ENCODE assay signal across 19 mouse cellular contexts in genomic region chr16:96904359-96904758, GRCm38 (mm10).
DNase-seq lines count a peak whose midpoint lies in the region; ATAC-seq and TF ChIP-seq lines count a peak whose summit lies in the region.
"Had no signal": no experiment of that assay in that cellular context is flagged by ENCODE, and none has a peak within 500 bp of the region (broad histone marks: within the 10 kb centered on the region; RNA-seq: fewer than 3 reads in every experiment).

No protein-coding gene starts in this region.

- H3K9ac ChIP-seq in hindbrain, embryonic 15.5 days, result no peak overlapping the region
- H3K9ac ChIP-seq in hindbrain, postnatal 0 days (replicated peaks; ENCODE audit: low read length), result no peak overlapping the region
- H3K9ac ChIP-seq in neural tube, embryonic 12.5 days, result no peak overlapping the region
- H3K9ac ChIP-seq in forebrain, embryonic 14.5 days (ENCODE audit: low read length), result no peak overlapping the region
- H3K9ac ChIP-seq: embryonic facial prominence, embryonic 13.5 days had no signal

- no peak for DNase-seq in hindbrain, embryonic 10.5 days (ENCODE audit: low spot score)
- peak; percentile 41 for DNase-seq in embryo, embryonic 10.5 days (ENCODE audit: low spot score)
- peak; percentile 30 for DNase-seq in hindbrain, postnatal 0 days (ENCODE audit: low spot score)
- DNase-seq in gastrocnemius, postnatal 4 days (ENCODE audit: low spot score in 2 of 2), result no peak
- DNase-seq in forebrain, embryonic 14.5 days (ENCODE audit: low spot score), result no peak
- DNase-seq: cerebellum, postnatal 25 days; gastrocnemius, adult 2 months; heart, adult 18-20 months; kidney, adult 8-10 months; kidney, postnatal 25 days; layer of hippocampus, adult 9-11 months; lung, postnatal 14 days; right cerebral cortex, adult 18-20 months; spleen, adult 18-20 months had no signal

- no peak for TF ChIP-seq CTCF in hindbrain, postnatal 0 days (IDR thresholded peaks at IDR 0.05; ENCODE audit: low read depth)

- no peak overlapping the region for H3K4me2 ChIP-seq in hindbrain, embryonic 15.5 days
- H3K4me2 ChIP-seq in hindbrain, postnatal 0 days (ENCODE audit: low read depth, low read length), result no peak overlapping the region
- H3K4me2 ChIP-seq in neural tube, embryonic 12.5 days (replicated peaks), result no peak overlapping the region
- H3K4me2 ChIP-seq in forebrain, embryonic 14.5 days (ENCODE audit: low read length), result no peak overlapping the region
- H3K4me2 ChIP-seq: embryonic facial prominence, embryonic 13.5 days had no signal

- H3K27me3 ChIP-seq in hindbrain, embryonic 15.5 days, result no peaks in the 10 kb centered on the region
- no peaks in the 10 kb centered on the region for H3K27me3 ChIP-seq in hindbrain, embryonic 10.5 days (ENCODE audit: insufficient read depth, poor library complexity, severe bottlenecking)
- no peaks in the 10 kb centered on the region for H3K27me3 ChIP-seq in hindbrain, postnatal 0 days (ENCODE audit: insufficient read depth, low read length)
- no peaks in the 10 kb centered on the region for H3K27me3 ChIP-seq in neural tube, embryonic 12.5 days (replicated peaks)
- H3K27me3 ChIP-seq in forebrain, embryonic 14.5 days (replicated peaks; ENCODE audit: control insufficient read depth, insufficient read depth, low read length), result no peaks in the 10 kb centered on the region
- H3K27me3 ChIP-seq: embryonic facial prominence, embryonic 13.5 days; megakaryocyte, embryonic 14.5 days had no signal

- no peak overlapping the region for H3K4me3 ChIP-seq in hindbrain, embryonic 15.5 days
- no peak overlapping the region for H3K4me3 ChIP-seq in hindbrain, embryonic 10.5 days
- no peak overlapping the region for H3K4me3 ChIP-seq in hindbrain, postnatal 0 days (ENCODE audit: low read length)
- no peak overlapping the region for H3K4me3 ChIP-seq in neural tube, embryonic 12.5 days
- H3K4me3 ChIP-seq in forebrain, embryonic 14.5 days (ENCODE audit: low read depth, low read length), result no peak overlapping the region
- H3K4me3 ChIP-seq: embryonic facial prominence, embryonic 13.5 days; gastrocnemius, adult 2 months; megakaryocyte, embryonic 14.5 days had no signal

- H3K4me1 ChIP-seq in hindbrain, embryonic 15.5 days (replicated peaks), result peaks cover 9% of the 10 kb centered on the region
- H3K4me1 ChIP-seq in hindbrain, embryonic 10.5 days (replicated peaks), result peaks cover 6% of the 10 kb centered on the region; the same call in 1 of the 2 replicates
- H3K4me1 ChIP-seq in hindbrain, postnatal 0 days (ENCODE audit: insufficient read depth, low read length), result no peaks in the 10 kb centered on the region
- peaks cover 6% of the 10 kb centered on the region; the same call in 1 of the 2 replicates for H3K4me1 ChIP-seq in neural tube, embryonic 12.5 days
- H3K4me1 ChIP-seq in forebrain, embryonic 14.5 days (ENCODE audit: control insufficient read depth, insufficient read depth, low read length), result no peaks in the 10 kb centered on the region
- H3K4me1 ChIP-seq: embryonic facial prominence, embryonic 13.5 days; megakaryocyte, embryonic 14.5 days had no signal

- WGBS in hindbrain, embryonic 15.5 days, result 14% methylated on average over 2 of the region's 2 CpGs
- 38% methylated on average over 2 of the region's 2 CpGs for WGBS in hindbrain, embryonic 10.5 days
- 17% methylated on average over 2 of the region's 2 CpGs for WGBS in hindbrain, postnatal 0 days
- 16% methylated on average over 2 of the region's 2 CpGs for WGBS in neural tube, embryonic 12.5 days
- 44% methylated on average over 2 of the region's 2 CpGs for WGBS in forebrain, embryonic 14.5 days

- peak overlapping the region; percentile 37 for H3K27ac ChIP-seq in hindbrain, embryonic 15.5 days (replicated peaks)
- H3K27ac ChIP-seq in hindbrain, embryonic 10.5 days, result no peak overlapping the region
- H3K27ac ChIP-seq in hindbrain, postnatal 0 days, result no peak overlapping the region
- H3K27ac ChIP-seq in neural tube, embryonic 12.5 days, result no peak overlapping the region
- no peak overlapping the region for H3K27ac ChIP-seq in forebrain, embryonic 14.5 days (ENCODE audit: low read depth, low read length)
- H3K27ac ChIP-seq: embryonic facial prominence, embryonic 13.5 days; gastrocnemius, adult 2 months had no signal

- no peaks in the 10 kb centered on the region for H3K9me3 ChIP-seq in hindbrain, embryonic 15.5 days
- H3K9me3 ChIP-seq in hindbrain, embryonic 10.5 days, result no peaks in the 10 kb centered on the region
- H3K9me3 ChIP-seq in hindbrain, postnatal 0 days (ENCODE audit: low read length), result no peaks in the 10 kb centered on the region
- no peaks in the 10 kb centered on the region for H3K9me3 ChIP-seq in neural tube, embryonic 12.5 days
- H3K9me3 ChIP-seq in forebrain, embryonic 14.5 days (replicated peaks; ENCODE audit: control insufficient read depth, low read length), result no peaks in the 10 kb centered on the region
- H3K9me3 ChIP-seq: embryonic facial prominence, embryonic 13.5 days; megakaryocyte, embryonic 14.5 days had no signal

- ATAC-seq in hindbrain, embryonic 15.5 days (ENCODE audit: low FRiP score, low read depth), result peak; percentile 51; the same call in 1 of the 2 replicates
- ATAC-seq in hindbrain, postnatal 0 days, result no peak
- peak; percentile 53; the same call in 1 of the 2 replicates for ATAC-seq in neural tube, embryonic 12.5 days (ENCODE audit: low FRiP score, low read depth)
- ATAC-seq in forebrain, embryonic 14.5 days, result no peak
- ATAC-seq: inflammation-experienced regulatory T-cells, adult 6 months had no signal

- H3K36me3 ChIP-seq in hindbrain, embryonic 15.5 days, result no peaks in the 10 kb centered on the region
- no peaks in the 10 kb centered on the region for H3K36me3 ChIP-seq in hindbrain, embryonic 10.5 days
- no peaks in the 10 kb centered on the region for H3K36me3 ChIP-seq in hindbrain, postnatal 0 days (ENCODE audit: insufficient read depth, low read length)
- H3K36me3 ChIP-seq in neural tube, embryonic 12.5 days, result no peaks in the 10 kb centered on the region
- no peaks in the 10 kb centered on the region for H3K36me3 ChIP-seq in forebrain, embryonic 14.5 days (ENCODE audit: control insufficient read depth, insufficient read depth, low read length)
- H3K36me3 ChIP-seq: embryonic facial prominence, embryonic 13.5 days had no signal

Comparison
In these comparisons a context has a peak if more than half of its experiments do, and no peak if none do; other contexts are left out.
1. ATAC-seq: peak in hindbrain, embryonic 15.5 days (single experiment) and neural tube, embryonic 12.5 days (single experiment); none in hindbrain, postnatal 0 days (single experiment) and forebrain, embryonic 14.5 days (single experiment).
2. DNase-seq: peak in embryo, embryonic 10.5 days (single experiment) and hindbrain, postnatal 0 days (single experiment); none in hindbrain, embryonic 10.5 days (single experiment), gastrocnemius, postnatal 4 days (0 of 2) and forebrain, embryonic 14.5 days (single experiment).